Mouse (Mus musculus) cerebellum, postnatal 14 days (tissue): ENCODE results near the gene P4hb.
A peak's percentile ranks its signal among the peaks of the same experiment; 100 is the strongest.
"Not testable (repeated sequence)": the region's sequence is repeated elsewhere in the genome, so short reads cannot be mapped to it uniquely, and the experiment has no call there.

Experiments
- DNase-seq, 2 experiments: peaks; one replicate each; pipeline ENCODE4 v3.0.0; 2021; ENCODE audit warnings: mixed read lengths in 2 of 2

Gene P4hb

DNA sequence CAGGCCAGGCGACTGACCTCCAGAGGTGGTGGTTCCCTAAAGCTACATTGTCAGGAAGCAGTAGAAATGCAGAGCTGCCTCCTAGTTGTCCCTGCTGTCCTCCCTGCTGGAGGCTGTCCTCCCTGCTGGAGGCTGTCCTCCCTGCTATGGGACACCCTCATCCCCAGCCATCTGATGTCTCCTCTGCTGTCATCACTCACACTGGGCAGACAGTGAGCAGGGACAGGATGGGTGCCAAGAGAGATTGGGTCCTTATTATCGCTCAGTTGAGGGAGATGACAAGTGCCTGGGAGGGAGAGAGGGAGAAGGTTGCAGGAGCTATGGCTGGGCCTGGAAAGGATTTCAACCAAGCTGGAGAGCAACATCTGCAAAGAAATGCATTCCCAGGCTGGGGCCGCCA, 37.9 kb downstream of the P4hb start:
- no peak for DNase-seq

DNA sequence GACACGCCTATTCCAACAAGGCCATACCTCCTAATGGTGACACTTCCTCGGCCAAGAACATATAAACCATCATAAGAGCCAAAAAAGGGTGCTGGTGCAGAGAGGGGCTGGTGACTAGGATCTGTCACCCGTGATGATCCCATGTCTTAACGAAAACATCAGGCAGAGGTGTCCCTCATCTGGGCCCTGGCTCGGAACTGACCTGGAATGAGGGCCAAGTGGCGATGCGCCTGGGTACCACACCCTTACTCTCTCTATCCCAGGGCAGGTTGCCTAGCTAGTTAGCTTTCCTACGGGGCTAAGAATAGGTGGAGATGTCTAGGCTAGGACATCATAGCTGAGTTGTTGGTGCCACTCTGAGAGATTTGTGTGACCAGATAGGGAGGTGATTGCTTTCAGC, 39.0 kb downstream of the P4hb start:
- DNase-seq = no peak

DNA sequence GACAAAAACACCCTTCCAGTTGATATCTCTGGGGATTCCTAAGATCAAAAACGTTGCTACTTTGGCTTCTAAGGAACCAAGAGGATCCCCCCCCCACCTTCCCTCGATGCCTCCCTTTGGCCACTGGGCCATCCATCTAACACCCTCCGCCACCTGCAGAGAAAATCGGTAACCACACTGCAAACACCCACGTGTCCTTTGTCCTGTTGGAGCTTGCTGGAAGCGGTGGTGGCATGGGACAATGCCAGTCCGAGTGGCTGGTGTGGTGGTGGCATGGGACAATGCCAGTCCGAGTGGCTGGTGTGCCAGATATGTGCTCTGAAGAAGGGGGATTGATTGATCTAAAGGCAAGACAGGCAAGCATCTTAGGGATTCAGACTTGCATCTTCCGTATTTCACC, 41.4 kb downstream of the P4hb start:
- no peak for DNase-seq

DNA sequence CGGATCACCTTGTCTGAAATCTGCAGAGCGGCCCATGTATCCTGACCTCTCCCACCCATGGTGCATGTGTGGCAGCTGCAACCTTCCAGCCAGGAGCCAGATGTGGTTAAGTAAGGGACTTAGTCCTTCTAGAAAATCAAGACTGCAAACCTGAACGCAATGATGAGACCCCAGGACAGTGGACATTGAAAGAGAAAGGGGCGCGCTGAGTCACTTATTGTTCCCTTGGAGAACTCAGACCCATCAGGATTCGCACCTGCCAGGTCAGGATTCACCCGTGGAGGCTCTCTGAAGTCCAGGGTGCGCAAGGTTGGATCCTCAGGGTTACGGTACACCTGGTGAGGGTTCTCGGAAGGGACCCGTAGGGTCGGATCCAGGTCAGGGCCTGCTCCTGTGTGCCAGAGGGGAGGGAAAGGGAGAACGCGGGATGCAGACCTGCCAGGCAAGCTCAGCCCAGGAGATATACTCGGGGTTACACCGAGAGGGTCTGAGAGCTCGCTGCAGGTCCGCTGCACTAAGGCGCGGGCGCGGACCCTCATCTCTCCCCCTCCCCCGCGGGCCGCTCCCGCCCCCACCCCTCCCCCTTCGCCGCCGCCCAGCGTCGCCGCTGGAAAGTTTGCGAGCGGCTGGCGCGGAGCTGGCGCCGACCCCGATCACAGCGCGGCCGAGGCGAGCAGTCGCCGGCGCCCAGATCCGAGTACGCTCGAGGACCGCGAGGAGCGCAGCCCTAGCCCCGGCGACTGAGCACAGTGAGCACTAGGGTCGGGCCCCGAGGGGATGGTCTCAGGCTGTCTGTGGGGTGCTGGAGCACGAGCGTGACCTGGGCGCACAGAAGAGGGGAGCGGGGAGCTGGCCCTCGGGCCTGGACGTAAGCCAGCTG, 42.7 kb downstream of the P4hb start, which contains the start of gene Gcgr:
Gene Gcgr (plus strand): TSS at position 615 of the 880 bp plus-strand sequence.
- DNase-seq = peak; percentile 30 to 54

DNA sequence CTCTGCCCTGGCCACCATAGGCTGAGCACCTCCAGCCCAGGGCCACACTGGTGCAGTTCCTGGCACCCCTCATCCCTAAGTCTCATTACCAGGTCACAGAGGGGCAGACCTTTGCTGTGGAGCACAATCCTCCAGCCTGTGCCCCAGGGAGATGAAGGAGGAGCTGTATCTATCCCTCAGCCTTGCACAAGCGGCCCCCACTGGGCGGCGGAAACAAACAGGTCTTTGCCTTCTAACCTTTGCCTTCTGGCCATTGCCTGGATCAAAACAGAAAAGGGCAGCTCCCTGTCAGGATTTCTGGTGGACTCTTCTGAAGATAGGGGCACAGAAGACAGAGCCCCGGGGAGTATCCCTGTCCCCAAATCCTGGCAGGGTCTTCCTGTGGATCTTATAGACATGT, 44.1 kb downstream of the P4hb start:
- DNase-seq = no peak

DNA sequence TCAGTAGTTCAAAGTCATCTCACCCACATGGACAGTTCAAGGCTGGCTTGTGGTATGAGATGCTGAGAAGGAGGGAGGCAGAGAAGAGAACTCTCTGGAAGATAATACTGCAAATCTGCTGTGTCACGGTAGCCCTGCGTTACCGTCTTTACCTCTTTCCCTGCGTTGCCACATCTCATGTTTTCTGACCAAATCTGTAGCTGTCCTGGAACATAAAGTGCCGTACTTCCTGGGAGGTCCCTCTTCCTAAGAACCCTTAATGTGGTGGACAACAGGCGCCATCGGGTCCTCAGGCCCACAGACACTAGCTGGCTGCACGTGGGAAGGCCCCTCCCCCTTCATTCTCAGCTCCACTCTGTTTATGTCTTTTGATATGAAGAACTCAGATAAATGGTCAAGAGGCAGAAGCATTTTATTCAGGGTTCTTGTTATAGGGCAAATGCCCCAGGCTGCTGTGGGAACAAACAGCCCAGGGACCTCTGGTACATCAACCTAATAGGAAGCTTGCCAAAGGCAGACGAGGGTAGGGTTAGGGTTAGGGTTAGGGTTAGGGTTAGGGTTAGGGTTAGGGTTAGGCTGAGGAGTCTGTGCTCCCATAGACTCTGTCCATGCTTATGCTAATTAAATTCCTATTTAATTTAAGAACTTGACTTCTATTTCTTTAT, 45.2 kb downstream of the P4hb start:
- no peak for DNase-seq

DNA sequence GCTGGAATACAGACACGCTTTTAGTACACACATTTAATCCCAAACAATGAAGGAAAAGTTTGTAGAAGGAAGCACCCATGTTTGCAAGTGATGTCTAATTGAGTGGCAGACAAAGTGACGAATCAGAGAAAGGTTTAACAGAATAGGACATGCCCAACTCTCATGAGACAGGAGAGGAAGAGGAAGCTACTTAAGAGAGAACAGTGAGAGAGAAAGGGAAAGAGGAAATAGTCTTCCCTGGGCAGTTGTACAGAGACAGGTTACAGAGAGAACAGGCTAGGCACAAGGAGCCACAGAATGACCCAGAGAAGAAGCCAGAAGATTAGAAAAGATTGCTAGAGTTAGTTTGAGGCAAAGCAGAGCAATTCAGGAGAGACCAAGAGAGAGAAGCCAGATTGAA, 47.1 kb downstream of the P4hb start:
- no peak for DNase-seq

DNA sequence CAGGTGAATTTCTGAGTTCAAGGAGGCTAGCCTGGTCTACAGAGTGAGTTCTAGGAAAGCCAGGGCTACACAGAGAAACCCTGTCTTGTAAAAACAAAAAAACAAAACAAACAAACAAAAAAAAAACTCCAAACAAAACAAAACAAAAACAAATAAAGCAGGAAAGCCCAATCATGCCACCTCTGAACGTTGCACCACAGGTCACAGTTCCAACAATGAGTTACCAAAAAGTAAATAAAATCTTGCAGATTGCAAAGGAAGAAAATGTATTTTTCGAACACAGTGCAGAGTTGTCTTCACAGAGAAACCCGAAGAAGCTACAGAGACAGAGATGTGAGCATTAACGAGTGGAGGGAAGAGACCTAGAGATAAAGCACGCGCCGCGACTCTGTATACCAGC, 50.5 kb downstream of the P4hb start:
- DNase-seq = no peak

DNA sequence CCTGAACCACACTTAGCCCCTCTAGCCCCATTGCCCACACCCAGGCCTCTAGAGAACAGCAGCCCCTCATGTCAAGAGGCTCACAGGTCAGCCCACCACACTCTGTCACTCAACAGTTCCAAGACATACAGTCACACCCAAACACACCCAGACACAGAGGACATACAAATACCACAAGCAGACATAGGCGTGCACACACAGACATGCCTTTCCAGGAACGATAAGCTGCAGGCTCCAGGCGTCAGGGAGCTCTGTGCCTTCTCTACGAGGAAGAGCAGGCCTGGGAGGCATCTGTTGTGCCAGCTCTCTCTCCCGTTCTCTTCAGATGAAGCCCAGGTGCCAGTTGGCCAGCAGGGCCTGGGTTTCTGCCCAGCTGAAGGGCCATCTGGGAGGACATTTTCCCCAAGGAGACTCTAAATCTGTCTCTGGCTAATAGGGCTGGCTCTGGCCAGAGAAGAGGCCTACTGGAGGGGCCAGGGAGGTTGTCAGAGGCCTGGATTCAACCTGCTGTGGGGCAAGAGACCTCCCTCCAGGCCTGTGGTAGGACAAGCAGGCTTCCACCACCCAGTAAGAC, 52.0 kb downstream of the P4hb start:
- peak; percentile 89 to 92 for DNase-seq

DNA sequence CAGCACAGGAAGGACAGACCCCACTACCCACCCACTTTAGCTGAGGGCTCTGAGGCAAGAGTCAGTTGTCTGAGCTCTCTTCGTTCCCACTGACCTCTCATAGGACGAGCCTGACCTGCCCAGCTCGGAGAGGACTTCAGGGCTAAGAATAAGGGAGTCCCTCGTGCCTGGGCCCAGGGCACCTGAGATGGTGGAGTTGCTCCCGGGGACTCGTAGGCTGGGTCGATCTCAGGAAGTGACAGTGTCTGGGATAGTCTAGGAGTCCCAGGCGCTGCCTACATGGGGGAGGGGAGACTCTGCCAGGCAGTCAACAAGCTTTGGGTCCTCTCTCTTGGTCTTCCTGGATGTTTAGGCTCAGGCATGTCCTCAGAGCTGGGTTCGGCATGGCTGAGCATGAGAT, 52.6 kb downstream of the P4hb start:
- DNase-seq = no peak

DNA sequence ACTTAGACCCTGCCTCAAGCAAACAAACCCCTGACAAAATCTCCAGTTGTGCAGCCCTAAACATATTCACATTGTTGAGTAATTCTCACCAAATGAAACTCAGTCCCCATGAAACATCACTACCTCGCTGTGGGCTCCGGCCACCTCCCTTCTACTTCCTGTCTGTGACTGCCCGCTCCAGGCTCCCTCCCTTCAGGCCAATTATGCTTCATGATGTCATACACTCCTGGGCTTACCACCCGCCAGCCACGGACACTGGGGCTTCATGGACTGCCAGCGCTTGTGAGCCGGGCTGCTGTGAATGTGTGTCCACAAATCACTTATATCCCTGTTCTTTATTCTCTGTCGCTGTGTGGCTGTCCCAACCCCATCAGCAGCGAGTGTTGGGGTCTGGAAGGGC, 53.3 kb downstream of the P4hb start:
- no peak for DNase-seq

DNA sequence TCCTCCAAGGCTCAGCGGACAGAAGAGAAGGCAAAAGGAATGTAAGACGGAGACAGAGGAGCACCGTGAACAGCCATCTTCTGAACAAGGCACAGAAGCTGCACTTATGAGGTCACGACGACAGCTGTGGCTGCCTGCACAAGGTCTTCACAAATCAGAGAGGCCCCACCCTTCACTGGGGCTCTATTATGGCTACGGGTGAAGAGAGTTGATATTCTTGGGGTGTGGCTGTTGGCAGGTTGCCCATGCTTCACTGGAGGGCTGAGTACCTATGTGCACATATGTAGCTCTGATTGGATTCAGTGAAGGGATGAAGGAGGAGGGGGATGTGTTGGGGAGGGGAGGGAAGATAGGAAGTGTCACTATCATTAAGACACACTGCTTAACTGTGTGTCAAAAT, 54.5 kb downstream of the P4hb start:
- no peak for DNase-seq

DNA sequence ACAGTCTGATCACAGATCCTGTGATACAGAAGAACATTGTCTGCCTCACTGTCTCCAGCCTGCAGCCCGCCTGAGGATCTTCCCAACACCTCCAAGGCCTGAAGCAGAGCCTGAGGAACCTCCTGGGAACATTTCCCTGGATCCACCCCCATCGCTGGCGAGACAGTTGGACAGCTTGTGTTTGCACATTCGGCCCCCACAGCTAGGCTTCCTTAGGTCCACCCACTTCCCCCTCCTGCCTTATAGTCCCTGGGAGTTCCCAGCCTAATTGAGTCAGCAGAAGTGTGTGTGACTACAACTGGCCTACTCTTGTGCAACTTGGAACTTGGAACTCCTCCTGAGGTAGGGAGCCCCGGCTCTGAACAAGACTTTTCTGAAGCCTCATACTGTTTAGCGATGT, 55.0 kb downstream of the P4hb start:
- DNase-seq = no peak

DNA sequence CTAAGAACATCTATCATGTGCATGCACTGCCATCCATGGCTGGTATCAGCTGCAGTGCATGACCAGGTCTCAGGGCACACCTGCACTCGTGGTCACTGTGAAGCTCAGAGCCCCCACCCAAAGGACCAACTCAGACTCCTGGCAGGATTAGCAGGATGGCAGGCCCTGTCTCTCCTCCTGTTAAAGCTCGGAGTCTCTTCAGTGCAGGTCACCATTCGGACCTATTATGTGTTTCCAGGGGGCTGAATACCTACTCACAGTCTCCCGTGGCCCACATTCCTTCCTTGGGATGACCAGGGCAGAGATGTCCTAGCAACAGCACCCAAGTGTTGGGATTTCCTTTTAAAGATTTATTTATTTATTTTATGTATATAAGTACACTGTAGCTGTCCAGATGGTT, 55.9 kb downstream of the P4hb start:
- no peak for DNase-seq

DNA sequence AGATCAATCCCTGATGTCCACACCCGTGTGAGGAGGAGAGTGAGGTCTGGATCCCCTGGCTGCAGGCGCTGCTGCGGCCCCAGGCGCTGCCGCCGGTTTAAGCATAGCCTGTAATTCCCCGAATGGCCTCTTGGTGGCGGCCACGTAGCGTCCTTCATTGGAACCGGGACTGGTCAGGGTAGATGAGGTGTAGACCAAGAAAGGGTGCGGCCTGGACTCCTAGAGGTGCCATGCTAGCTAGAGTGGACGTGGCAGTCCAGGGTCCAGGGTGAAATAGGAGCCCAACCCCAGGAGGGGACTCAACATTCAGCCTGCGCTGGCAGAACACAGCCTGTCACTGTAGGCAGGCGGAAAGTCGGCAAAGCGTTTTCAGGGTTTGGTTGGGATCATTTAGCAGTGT, 57.4 kb downstream of the P4hb start:
- DNase-seq = peak; percentile 96 to 97

DNA sequence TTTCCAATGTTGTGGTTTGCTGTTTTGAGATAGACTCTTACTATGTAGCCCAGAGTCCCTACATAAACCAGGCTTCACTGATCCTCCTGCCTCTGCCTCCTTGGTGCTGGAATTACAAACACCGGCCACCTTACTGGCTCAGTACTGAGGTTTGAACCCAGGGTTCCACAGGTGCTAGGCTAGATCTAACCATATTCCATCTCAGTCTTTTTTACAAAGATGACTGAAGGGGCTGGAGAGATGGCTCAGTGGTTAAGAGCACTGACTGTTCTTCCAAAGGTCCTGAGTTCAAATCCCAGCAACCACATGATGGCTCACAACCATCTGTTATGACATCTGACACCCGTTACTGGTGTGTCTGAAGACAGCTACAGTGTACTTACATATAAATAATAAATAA, 58.8 kb downstream of the P4hb start:
- not testable (repeated sequence) for DNase-seq

DNA sequence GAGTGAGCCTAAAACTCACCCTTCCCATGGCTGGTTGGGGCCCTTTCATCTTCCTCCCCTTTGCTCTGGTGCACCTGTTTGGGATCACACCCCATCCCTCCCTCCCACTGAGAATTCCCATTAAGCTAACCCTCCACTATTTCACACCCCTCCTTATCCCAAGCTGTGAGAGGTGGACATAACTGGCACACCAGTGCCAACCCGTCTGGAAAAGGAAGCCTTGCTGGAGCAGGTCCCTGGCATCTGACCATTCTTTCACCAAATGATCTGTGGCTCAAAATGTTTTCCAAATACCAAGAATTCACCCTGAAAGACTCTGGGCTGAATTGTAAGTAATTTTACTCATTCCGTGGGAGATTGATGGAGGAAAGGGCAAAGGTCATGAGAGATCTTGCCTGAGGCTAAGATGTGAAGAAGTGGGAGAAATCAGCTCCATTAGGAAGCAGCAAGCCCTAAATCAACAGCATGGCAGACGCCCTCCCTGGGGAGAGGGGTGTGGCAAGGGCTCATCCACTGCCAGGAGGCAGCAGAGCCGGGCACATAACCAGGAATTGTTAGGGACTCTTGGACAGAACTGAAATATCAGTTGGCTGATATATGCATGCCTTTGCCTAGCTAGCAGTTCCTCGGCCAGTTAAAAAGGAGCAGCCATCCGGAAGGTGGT, 60.1 kb downstream of the P4hb start:
- DNase-seq = peak; percentile 77 to 85

DNA sequence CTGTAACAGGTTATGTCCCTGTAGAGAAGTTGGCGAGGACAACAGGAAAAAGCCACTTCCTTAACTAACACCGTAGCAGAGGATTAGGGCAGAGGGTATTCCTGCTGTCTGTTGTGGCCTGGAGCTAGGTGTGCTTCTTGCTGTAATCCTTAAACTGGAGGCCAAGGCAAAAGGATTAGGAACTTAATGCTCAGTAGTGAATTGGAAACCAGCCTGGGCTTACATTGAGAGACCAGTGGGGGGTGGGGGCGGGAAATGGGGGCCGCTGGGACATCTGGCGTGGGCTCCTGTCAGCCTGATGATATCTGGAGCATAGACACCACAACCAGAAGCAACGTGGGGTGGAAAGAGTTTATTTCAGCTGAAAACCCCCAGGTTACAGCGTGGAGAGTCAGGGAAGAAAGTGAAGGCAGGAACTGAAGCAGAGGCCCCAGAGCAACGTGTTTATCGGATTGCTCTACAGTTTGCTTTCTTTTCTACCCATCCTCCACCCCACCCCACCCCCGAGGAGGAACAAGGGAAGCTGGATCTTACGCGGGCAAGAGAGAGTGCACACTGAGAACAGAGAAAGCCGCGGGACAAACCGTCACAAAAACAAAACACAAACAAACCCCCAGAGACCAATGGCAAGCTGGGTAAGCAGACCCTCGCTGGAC, 62.5 kb downstream of the P4hb start:
- DNase-seq = no peak
